Mouse (Mus musculus) gastrocnemius, adult 8-10 months (tissue): ENCODE measurements around the gene Olfr221. TPM values are rescaled to one million over a fixed set of nuclear protein-coding genes. Genes with fewer than 3 reads are reported as not detected.
A peak's percentile ranks its signal among the peaks of the same experiment; 100 is the strongest.

ENCODE experiments used
- DNase-seq, 2 experiments: peaks; one replicate each; pipeline ENCODE4 v3.0.0; 2022; ENCODE audit warnings: low spot score in 2 of 2
- total RNA-seq, 4 experiments: library from RNA; stranded (reverse); gene quantifications; 2 replicates each; pipeline ENCODE4 v1.2.4; 2022

Olfr221 gene
- total RNA-seq, 4 experiments from 2014 or later: not detected

- no peak for DNase-seq
Measured at GRCm38 (mm10) chr14:52006241-52006640, 36.0 kb downstream of the Olfr221 start.

GRCm38 (mm10) chr14:52005616-52006015 lies 36.6 kb downstream of the Olfr221 start:
- no peak for DNase-seq

- DNase-seq: no peak
Measured at GRCm38 (mm10) chr14:52005141-52005540, 37.1 kb downstream of the Olfr221 start.

- no peak for DNase-seq
Measured at GRCm38 (mm10) chr14:52003981-52004495, 38.2 kb downstream of the Olfr221 start.

- no peak for DNase-seq
Measured at GRCm38 (mm10) chr14:51997483-51997882, 44.8 kb downstream of the Olfr221 start.

GRCm38 (mm10) chr14:51996866-51997265 lies 45.4 kb downstream of the Olfr221 start:
- DNase-seq: no peak

GRCm38 (mm10) chr14:51996231-51996841 lies 45.9 kb downstream of the Olfr221 start:
- DNase-seq: no peak

- no peak for DNase-seq
Measured at GRCm38 (mm10) chr14:51995219-51995871, 46.9 kb downstream of the Olfr221 start.

- no peak for DNase-seq
Measured at GRCm38 (mm10) chr14:51994453-51994852, 47.8 kb downstream of the Olfr221 start.

- DNase-seq: no peak
Measured at GRCm38 (mm10) chr14:51989461-51989970, 52.7 kb downstream of the Olfr221 start.

GRCm38 (mm10) chr14:51988731-51989130 lies 53.5 kb downstream of the Olfr221 start:
- DNase-seq: no peak

- DNase-seq: no peak
Measured at GRCm38 (mm10) chr14:51987177-51987576, 55.1 kb downstream of the Olfr221 start.

GRCm38 (mm10) chr14:51986153-51986505 lies 56.1 kb downstream of the Olfr221 start:
- no peak for DNase-seq

- peak; percentile 67 to 85 for DNase-seq
Measured at GRCm38 (mm10) chr14:51985301-51986152, 56.7 kb downstream of the Olfr221 start.

- peak; percentile 37 to 66 for DNase-seq
Measured at GRCm38 (mm10) chr14:51984247-51985231, 57.7 kb downstream of the Olfr221 start, which contains the start of gene Arhgef40. Arhgef40 (plus strand) TSS chr14:51984719.

Other genes starting within 250 kb of the Olfr221 start
- gene AY358078, start 242.4 kb downstream of the Olfr221 start, total RNA-seq: not detected
- gene Ear6, start 188.8 kb downstream of the Olfr221 start, total RNA-seq: not detected
- gene Mettl17, start 157.6 kb downstream of the Olfr221 start, total RNA-seq: 10 to 100 TPM in 3 of 4 experiments, 1 to 10 TPM in 1; 8.6 to 14.7 (median 12.3) TPM
- under 1 TPM; 0.11 to 0.48 (median 0.33) TPM for gene Slc39a2, start 149.6 kb downstream of the Olfr221 start, total RNA-seq
- 1,000 to 10,000 TPM; 1,880 to 2,007 (median 1,939) TPM for gene Ndrg2, start 128.3 kb downstream of the Olfr221 start, total RNA-seq
- gene Tppp2, start 124.0 kb downstream of the Olfr221 start, total RNA-seq: 1 to 10 TPM in 3 of 4 experiments, under 1 TPM in 1; 0.92 to 1.7 (median 1.7) TPM
- not detected for gene Rnase13, start 119.7 kb downstream of the Olfr221 start, total RNA-seq
- gene Arhgef40, start 57.7 kb downstream of the Olfr221 start, total RNA-seq: 1 to 10 TPM; 5.7 to 9.4 (median 6.2) TPM
- 1 to 10 TPM in 3 of 4 experiments, under 1 TPM in 1; 0.60 to 1.4 (median 1.2) TPM for gene Tmem253, start 26.8 kb downstream of the Olfr221 start, total RNA-seq
- 10 to 100 TPM in 3 of 4 experiments, 1 to 10 TPM in 1; 9.9 to 14.0 (median 13.0) TPM for gene Zfp219, start 21.7 kb downstream of the Olfr221 start, total RNA-seq
- 10 to 100 TPM; 62.4 to 80.4 (median 71.9) TPM for gene Hnrnpc, start 61.6 kb upstream of the Olfr221 start, total RNA-seq
- not detected for gene Rpgrip1, start 68.2 kb upstream of the Olfr221 start, total RNA-seq
- gene Supt16, start 155.0 kb upstream of the Olfr221 start, total RNA-seq: 10 to 100 TPM; 10.4 to 14.4 (median 12.3) TPM
- gene Chd8, start 215.3 kb upstream of the Olfr221 start, total RNA-seq: 10 to 100 TPM; 24.5 to 42.9 (median 34.6) TPM
- 10 to 100 TPM; 53.9 to 65.3 (median 62.6) TPM for gene Tox4, start 236.7 kb upstream of the Olfr221 start, total RNA-seq
- 1 to 10 TPM; 2.5 to 3.7 (median 3.1) TPM for gene Rab2b, start 237.1 kb upstream of the Olfr221 start, total RNA-seq